Mouse (Mus musculus) adrenal gland, adult (tissue): ENCODE measurements around the gene Mink1.

Experiments
- DNase-seq, 2 experiments: peaks; one replicate each; pipeline ENCODE4 v3.0.0; 2022 to 2023; ENCODE audit warnings: low spot score in 1 of 2; ENCODE audit not compliant: inconsistent age in 2 of 2

Gene Mink1

DNA sequence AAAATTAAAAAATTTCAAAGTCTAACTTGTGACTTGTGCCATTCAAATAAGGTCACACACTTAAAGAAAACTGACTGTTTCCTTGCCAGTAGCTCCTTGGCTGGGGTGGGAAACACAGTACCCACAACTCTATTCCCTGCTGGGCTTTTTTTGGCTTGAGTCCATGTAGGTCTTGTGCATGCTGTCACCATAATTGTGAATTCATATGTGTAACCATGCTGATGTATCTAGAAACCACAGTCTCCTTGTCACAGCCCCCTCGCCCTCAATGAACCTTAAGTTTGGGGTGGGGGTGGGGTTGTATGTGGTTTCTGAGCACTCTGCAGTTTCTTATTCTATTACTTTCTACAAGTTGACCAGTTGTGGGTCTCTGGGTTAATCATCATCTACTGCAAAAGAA lies 29.1 kb downstream of the Mink1 start:
- DNase-seq = no peak

DNA sequence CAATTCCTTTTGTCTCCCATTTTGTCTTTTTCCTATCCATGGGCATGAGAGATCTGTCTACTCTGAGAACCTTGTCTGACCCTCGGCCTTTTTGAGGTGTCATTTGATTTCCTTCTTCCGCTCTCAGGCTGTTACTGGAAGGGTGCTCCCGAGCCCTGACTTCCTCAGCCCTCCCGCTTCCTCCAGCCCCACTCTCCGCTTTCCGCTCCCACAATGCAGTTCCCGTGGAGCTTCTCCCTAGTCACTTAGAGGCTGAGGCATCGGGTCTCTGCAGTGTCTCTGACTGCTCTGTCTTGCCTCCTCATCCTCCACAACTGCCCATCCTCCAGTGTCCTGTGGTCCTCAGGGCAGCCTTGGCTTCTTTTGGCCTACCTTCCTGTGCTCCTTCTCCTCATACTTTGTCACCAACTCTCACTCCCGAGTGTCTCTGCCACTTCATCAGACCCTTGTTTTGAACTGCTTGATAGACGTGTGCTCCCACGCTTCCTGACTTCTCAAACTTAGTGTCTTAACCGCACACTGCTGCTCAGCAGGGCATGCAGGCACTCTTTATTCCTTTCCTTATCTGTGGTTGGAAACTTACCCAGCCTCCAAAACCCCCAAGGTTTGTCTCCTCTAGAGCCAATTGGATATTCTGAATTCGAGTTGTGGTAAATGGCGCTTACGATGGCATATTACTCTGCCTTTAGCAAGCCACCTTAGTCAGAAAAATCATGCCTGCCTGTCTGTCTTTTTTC lies 31.7 kb downstream of the Mink1 start:
- DNase-seq = peak; percentile 39 to 67

- no peak for DNase-seq
These were observed 33.0 kb downstream of the Mink1 start for GRCm38 (mm10) chr11:70595638-70596037.

DNA sequence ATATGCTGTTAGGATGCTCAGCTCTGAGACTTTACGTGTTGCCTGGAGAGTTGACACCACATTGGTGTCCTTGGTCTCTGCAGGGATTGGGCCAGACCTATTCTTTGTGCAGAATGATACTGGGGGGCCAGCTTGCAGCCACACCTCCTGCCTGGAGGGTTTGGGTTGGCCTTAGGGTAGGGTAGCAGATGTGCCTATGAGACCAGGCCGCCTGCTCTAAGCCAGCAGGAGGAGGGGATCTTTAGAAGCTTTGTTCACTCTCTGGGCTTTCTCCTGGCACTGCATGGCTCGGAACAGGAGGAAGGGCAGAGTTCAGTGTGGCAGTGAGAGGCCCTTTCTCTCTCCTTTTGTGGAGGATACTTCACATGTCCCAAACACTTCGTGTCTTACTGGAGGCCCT lies 33.4 kb downstream of the Mink1 start:
- no peak for DNase-seq

DNA sequence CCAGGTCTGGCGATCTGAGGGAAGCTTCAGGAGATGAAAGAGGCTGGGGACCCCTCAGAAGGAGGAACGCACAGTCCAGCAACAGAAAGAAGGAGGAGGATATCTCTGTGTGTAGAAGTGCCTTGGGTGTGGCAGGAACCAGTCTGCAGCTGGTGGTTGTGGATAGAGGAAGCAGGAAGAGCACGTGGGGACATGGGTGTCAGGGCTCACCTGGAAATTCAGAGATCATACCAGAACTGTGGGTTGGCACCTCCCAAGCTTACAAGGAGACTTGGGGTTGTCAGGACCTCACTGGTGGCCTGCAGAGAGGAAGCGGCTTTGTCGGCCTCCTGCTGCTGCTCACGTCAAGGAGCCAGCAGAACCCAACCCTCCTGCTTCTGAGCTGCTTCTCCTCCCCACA lies 34.6 kb downstream of the Mink1 start:
- DNase-seq = no peak

- DNase-seq = no peak
These were observed 35.8 kb downstream of the Mink1 start for GRCm38 (mm10) chr11:70598451-70598953.

DNA sequence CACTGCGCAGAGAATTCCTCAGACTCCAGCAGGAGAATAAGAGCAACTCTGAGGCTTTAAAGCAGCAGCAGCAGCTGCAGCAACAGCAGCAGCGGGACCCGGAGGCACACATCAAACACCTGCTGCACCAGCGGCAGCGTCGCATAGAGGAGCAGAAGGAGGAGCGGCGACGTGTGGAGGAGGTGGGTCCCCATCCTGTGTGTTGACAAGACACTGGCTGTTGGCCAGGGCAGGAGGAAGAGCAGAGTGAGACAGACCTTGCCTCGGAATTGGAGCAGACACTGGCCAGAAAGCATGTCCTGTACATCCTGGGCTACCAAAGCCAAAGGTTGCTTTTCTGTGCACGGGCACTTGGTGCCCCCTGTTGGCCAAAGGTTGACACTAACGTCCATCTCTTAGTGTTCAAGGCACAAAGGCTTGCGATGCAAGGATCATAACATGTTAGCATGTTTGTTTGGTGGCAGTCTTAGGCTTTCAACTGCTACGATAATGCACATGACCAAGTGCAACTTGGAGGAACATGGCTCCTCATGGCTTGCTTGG lies 42.4 kb downstream of the Mink1 start:
- DNase-seq = peak; percentile 76 to 92

- DNase-seq = no peak
These were observed 44.0 kb downstream of the Mink1 start for GRCm38 (mm10) chr11:70606717-70607116.

DNA sequence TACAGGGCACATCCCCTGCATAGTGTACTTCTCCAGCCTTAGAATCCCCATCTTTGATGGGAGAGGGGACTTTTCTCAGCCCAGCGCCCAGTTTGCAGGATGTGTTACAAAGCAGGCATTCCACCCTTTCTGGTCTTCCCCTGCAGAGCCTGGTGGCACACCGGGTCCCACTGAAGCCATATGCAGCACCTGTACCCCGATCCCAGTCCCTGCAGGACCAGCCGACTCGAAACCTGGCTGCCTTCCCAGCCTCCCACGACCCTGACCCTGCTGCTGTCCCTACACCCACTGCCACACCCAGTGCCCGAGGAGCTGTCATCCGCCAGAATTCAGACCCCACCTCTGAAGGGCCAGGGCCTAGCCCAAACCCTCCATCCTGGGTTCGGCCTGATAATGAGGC lies 44.9 kb downstream of the Mink1 start:
- no peak for DNase-seq

DNA sequence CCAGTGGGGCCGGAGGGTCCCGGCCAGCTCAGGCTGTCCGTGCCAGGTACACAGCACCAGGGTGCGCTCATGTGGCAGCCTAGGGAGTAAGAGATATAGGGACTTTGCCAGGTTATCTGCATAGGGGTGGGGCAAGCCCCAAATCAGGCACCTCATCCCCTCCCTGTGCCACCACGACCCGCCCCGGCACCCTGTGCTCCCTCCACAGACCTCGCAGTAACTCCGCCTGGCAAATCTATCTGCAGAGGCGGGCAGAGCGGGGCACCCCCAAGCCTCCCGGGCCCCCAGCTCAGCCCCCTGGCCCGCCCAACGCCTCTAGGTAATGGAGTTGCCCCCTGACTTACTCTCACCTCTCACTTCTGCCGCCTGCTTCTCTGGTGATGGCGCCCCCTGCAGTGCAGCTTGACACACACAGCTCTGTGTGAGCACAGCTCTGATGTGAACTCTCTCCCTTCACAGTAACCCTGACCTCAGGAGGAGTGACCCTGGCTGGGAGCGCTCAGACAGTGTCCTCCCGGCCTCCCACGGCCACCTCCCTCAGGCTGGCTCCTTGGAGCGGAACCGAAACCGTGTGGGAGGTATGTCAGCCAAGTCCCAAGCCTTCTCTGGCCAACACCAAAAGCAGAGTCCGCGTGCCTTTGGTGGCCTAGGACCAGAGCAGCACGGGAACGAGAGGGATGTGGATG lies 45.8 kb downstream of the Mink1 start:
- peak in 1 of 2 experiments; percentile 48 for DNase-seq

DNA sequence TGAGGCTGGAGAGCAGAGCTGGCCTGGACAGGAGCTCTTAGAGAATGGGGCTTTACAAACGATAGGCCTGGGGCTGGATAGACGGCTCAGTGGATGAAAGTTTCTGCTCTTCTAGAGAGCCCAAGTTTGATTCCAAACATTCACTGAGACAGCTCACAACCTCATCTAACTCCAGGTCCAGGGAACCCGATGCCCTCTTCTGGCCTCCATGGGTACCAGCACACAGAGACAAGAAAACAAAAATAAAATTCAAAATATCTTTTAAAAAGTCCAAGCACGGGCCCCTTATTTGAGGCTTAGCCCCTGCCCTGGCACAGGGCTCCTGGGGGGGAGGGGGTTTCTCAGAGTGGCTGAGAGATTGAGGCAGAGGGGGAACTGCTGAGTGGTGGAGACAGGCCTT lies 48.1 kb downstream of the Mink1 start:
- no peak for DNase-seq

GRCm38 (mm10) chr11:70612505-70612904 lies 49.8 kb downstream of the Mink1 start:
- DNase-seq = peak in 1 of 2 experiments; percentile 56

DNA sequence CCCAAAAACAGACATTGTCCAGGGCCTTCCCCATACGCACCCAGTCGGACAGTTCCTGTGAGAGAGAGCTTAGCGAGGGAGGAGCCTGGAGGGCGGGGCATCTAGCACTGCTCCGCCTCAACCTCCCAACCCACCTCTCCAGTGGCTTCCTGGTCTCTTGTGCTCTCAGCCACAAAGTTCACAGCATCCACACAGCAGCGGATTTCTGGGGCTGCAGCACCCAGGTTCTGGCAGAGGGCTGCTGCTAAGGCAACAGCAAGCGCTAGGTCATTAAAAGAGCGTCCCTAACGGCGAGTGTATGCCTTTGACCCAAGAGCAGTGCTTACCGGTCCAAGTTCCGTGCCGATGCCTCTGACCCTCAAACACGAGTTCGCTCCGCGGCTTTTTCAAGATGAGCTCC lies 52.4 kb downstream of the Mink1 start:
- peak; percentile 69 to 87 for DNase-seq

DNA sequence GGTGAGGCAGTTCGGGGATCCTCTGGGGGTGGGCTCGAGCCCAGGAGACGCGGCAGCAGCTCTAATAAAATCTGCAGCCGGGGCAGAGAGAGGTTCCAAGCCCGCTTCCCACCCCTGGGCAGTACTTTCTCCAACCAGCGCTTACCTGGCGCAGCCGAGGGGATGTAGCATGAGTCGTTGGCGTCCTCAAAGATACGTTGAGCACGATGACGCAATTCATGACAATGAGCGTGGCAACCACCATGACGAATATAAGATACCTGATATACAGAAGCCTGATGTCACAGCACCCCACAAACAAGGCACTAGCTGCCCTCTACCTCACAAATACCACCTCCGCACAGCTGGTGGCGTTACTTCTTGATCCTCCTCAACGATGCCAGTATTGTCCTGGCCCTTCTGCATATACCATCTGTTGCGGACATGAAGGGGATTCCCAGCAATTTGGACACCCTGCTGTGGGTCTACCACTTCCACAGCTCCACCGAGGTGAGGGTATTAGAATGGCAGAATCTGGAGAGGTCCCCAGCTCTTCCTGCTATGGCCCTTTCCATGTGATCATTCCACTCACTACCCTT lies 52.9 kb downstream of the Mink1 start, which contains the start of gene 4930544D05Rik:
Gene 4930544D05Rik, plus strand, starts transcription at position 333 of the 578 bp plus-strand sequence.
- no peak for DNase-seq

DNA sequence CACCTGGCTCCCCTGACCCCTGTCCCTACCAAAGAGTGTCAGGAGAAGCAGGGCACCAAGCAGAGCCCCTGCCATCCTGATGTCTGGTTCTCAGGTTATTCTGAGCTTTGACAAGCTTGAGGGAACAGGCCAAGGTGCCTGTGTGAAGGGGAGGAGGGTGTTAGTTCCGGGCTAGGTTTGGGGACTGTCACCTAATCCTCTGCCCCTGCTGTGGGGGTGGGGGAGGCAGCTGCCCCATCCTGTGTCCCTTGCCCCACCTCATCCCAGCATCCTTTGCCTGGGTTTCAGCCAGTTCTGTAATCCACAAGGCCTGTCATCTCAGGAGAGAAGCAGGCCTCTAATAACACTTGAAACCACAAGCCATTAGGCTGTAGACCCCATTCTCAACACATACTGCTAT lies 56.4 kb downstream of the Mink1 start, which contains the start of gene Chrne:
Gene Chrne, minus strand, starts transcription at position 116 of the 400 bp plus-strand sequence.
- DNase-seq = no peak

GRCm38 (mm10) chr11:70621972-70622814 lies 59.5 kb downstream of the Mink1 start:
- no peak for DNase-seq

- peak in 1 of 2 experiments; percentile 79 for DNase-seq
These were observed 60.5 kb downstream of the Mink1 start for GRCm38 (mm10) chr11:70623053-70623742.

- DNase-seq = peak; percentile 30 to 72
These were observed 62.8 kb downstream of the Mink1 start for GRCm38 (mm10) chr11:70625473-70625872.

GRCm38 (mm10) chr11:70626877-70627276 lies 64.2 kb downstream of the Mink1 start:
- no peak for DNase-seq

GRCm38 (mm10) chr11:70628431-70628830 lies 65.8 kb downstream of the Mink1 start:
- peak in 1 of 2 experiments; percentile 69 for DNase-seq
